Mouse (Mus musculus) bone marrow, adult 2 months (tissue): ENCODE data around the gene Napsa.

Source experiments
- CTCF ChIP-seq: fragments of 200-500 bp; IDR thresholded peaks from 2 replicates; pipeline ENCODE4 v1.5.1; 2011; ENCODE audit warnings: low read length, control low read depth; ENCODE audit not compliant: control insufficient read depth, insufficient read depth
- POLR2A ChIP-seq: fragments of 200-500 bp; IDR thresholded peaks from 2 replicates; pipeline ENCODE4 v1.6.1; 2011; ENCODE audit warnings: low read depth, mild to moderate bottlenecking, control low read depth, low read length, borderline replicate concordance; ENCODE audit not compliant: control insufficient read depth

- TF ChIP-seq CTCF (no peak), POLR2A (no peak)
Measured at GRCm38 (mm10) chr7:44588338-44588737, 16.2 kb downstream of the Napsa start.
